Mouse (Mus musculus): Measurements from ENCODE around the gene Tnnc2.

Tnnc2 gene

GRCm38 (mm10) chr2:164773229-164773988, 6.4 kb downstream of the Tnnc2 start:
- DNase-seq (ENCODE audit: low spot score): no peak

GRCm38 (mm10) chr2:164771123-164771522, 8.6 kb downstream of the Tnnc2 start:
- no peak for DNase-seq (ENCODE audit: low spot score)

GRCm38 (mm10) chr2:164770279-164770678, 9.5 kb downstream of the Tnnc2 start:
- DNase-seq (ENCODE audit: low spot score): peak; percentile 35

GRCm38 (mm10) chr2:164769258-164770037, 10.3 kb downstream of the Tnnc2 start, which contains the start of gene Ube2c:
Ube2c (plus strand) TSS chr2:164769898.
- DNase-seq (ENCODE audit: low spot score): peak; percentile 100

GRCm38 (mm10) chr2:164767812-164768540, 11.8 kb downstream of the Tnnc2 start:
- no peak for DNase-seq (ENCODE audit: low spot score)

GRCm38 (mm10) chr2:164765841-164766240, 13.9 kb downstream of the Tnnc2 start:
- DNase-seq (ENCODE audit: low spot score): no peak

- no peak for DNase-seq (ENCODE audit: low spot score)
Observed at GRCm38 (mm10) chr2:164762593-164762992, 17.2 kb downstream of the Tnnc2 start.

- no peak for DNase-seq (ENCODE audit: low spot score)
Observed at GRCm38 (mm10) chr2:164761971-164762370, 17.8 kb downstream of the Tnnc2 start.

GRCm38 (mm10) chr2:164761502-164761901, 18.3 kb downstream of the Tnnc2 start:
- no peak for DNase-seq (ENCODE audit: low spot score)

- no peak for DNase-seq (ENCODE audit: low spot score)
Observed at GRCm38 (mm10) chr2:164760059-164760833, 19.5 kb downstream of the Tnnc2 start.

- no peak for DNase-seq (ENCODE audit: low spot score)
Observed at GRCm38 (mm10) chr2:164758692-164759091, 21.1 kb downstream of the Tnnc2 start.

- DNase-seq (ENCODE audit: low spot score): no peak
Observed at GRCm38 (mm10) chr2:164757841-164758240, 21.9 kb downstream of the Tnnc2 start.

GRCm38 (mm10) chr2:164754800-164755199, 25.0 kb downstream of the Tnnc2 start:
- DNase-seq (ENCODE audit: low spot score): no peak

GRCm38 (mm10) chr2:164754105-164754504, 25.7 kb downstream of the Tnnc2 start:
- DNase-seq (ENCODE audit: low spot score): no peak

GRCm38 (mm10) chr2:164752454-164752853, 27.3 kb downstream of the Tnnc2 start:
- DNase-seq (ENCODE audit: low spot score): no peak

- no peak for DNase-seq (ENCODE audit: low spot score)
Observed at GRCm38 (mm10) chr2:164748991-164749390, 30.8 kb downstream of the Tnnc2 start.

GRCm38 (mm10) chr2:164748191-164748590, 31.6 kb downstream of the Tnnc2 start:
- no peak for DNase-seq (ENCODE audit: low spot score)

GRCm38 (mm10) chr2:164746693-164747092, 33.1 kb downstream of the Tnnc2 start:
- no peak for DNase-seq (ENCODE audit: low spot score)

GRCm38 (mm10) chr2:164745843-164746479, 33.8 kb downstream of the Tnnc2 start, which contains the start of the genes Wfdc3 and Dnttip1:
Wfdc3 (minus strand) TSS chr2:164745931.
Dnttip1 (plus strand) TSS chr2:164745983.
- DNase-seq (ENCODE audit: low spot score): peak; percentile 94

- no peak for DNase-seq (ENCODE audit: low spot score)
Observed at GRCm38 (mm10) chr2:164744987-164745386, 34.8 kb downstream of the Tnnc2 start.

- DNase-seq (ENCODE audit: low spot score): no peak
Observed at GRCm38 (mm10) chr2:164739876-164740275, 39.9 kb downstream of the Tnnc2 start.

Data from embryo, embryonic 10.5 days (tissue).